Mouse (Mus musculus): Measurements from ENCODE around the gene Tmem82. TPM values are rescaled to one million over a fixed set of nuclear protein-coding genes. Genes with fewer than 3 reads are reported as not detected.

The Tmem82 gene
- total RNA-seq, 2 experiments from 2014 or later = 0.35 to 1.6 TPM

DNA sequence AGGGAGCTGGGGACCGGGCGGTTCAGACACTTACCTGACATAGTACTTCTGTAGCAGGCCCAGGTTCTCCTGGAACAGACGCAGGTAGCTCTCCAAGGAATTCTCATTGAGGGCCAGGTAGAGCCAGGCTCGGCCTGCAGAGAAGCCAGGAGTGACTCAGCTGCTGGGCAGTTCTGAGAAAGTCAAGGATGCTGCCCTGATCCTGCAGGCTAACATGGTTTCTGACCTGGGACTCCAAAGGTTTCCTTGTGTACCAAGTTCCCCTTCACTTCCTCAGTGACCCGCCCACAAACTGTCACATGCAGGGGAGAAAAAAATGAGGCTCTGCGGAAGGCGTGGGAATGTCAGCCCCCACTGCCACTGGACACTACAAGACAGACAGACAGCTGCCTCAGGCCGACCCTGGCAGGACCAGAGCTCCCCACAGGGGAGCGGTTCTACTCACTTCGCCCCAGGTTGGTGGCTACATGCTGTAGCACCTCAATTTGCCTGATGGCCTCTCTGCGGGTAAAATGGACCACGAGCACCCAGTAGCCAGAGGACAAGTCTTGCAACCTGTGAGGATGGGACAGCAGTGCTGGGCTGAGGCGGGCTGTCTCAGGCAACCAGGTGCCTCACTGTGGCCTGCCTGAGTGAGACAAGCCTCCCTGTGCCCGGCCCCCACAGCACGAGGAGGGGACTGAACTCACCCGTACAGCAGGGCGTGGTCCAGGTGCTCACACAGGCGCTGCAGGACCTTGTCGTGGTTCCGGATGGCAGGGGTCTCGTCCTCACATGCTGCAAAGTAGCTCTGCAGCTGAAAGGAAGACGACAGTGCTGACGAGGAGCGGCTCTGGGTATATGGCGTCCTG lies 23.8 kb upstream of the Tmem82 start:
- no peak for DNase-seq (ENCODE audit: low spot score in 2 of 2)

DNA sequence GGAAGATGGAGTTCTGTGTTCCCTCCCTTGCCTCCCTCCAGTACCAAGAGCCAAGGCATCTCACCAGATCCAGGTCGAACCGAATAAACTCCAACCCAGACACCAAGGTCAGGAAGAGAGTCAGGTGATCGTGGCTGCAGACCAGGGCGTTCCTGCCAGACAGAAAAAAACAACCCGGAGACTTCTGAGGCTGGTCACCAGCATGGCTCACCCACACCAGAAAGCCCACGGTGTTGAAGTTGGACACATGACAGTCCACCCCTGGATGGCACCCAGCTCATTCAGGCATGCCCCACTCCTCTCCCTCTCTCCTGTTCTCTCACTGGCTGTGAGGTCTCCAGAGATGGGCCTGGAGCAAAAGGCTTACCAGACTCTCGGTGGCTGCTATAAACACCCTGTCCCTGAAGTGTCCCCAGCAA lies 22.9 kb upstream of the Tmem82 start:
- no peak for DNase-seq (ENCODE audit: low spot score in 2 of 2)

DNA sequence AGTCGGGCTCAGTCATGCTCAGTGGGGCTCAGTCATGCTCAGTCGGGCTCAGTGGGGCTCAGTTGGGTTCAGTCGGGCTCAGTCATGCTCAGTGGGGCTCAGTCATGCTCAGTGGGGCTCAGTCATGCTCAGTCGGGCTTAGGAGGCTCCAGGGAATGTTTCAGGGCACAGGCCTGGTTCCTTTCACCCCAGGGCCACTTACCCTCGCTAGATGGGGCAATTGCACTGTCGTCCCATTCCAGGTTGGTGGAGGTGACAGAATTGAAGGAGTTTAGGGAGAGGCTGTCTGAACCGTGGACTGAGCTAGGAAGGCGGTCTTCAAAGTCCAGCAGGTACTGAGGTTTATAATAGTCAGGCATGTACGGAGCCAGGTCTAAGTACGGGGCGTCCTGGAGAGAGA lies 21.0 kb upstream of the Tmem82 start:
- no peak for DNase-seq (ENCODE audit: low spot score in 2 of 2)

DNA sequence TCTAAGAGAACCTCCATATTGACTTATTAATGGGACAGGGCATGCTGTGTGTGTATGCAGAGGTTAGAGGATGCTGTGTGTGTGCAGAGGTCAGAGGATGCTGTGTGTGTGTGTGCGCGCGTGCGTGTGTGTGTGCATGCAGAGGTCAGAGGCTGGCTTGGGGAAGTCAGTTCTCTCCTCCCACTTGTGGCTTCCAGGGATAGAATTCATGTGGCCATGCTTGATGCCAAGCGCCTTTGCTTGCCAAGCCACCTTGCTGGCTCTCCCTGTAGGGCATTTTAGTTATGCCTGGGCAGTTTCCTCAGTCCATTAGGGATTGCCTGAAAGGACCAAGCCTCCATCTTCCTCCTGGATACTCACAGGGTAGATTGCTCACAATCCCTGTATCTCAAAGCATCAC lies 18.3 kb upstream of the Tmem82 start:
- no peak for DNase-seq (ENCODE audit: low spot score in 2 of 2)

DNA sequence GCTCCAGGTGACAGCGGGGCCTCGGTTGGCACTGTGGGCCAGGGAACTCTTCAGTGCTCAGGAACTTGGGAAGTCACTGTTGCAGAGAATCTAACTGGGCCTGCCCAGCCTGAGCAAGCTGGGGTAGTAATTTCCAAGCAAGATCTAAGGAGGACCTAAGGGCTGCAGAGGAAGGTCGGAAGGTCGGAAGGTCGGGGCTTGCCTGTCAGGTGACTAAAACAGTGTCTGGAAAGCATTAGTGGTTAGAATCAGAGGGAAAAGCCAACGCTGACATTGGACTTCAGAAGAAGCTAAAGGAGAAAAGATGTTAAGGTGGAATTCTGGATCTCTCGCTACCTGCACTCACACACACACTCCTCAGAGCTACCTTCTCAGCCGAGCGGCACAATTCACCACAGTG lies 17.6 kb upstream of the Tmem82 start:
- no peak for DNase-seq (ENCODE audit: low spot score in 2 of 2)

DNA sequence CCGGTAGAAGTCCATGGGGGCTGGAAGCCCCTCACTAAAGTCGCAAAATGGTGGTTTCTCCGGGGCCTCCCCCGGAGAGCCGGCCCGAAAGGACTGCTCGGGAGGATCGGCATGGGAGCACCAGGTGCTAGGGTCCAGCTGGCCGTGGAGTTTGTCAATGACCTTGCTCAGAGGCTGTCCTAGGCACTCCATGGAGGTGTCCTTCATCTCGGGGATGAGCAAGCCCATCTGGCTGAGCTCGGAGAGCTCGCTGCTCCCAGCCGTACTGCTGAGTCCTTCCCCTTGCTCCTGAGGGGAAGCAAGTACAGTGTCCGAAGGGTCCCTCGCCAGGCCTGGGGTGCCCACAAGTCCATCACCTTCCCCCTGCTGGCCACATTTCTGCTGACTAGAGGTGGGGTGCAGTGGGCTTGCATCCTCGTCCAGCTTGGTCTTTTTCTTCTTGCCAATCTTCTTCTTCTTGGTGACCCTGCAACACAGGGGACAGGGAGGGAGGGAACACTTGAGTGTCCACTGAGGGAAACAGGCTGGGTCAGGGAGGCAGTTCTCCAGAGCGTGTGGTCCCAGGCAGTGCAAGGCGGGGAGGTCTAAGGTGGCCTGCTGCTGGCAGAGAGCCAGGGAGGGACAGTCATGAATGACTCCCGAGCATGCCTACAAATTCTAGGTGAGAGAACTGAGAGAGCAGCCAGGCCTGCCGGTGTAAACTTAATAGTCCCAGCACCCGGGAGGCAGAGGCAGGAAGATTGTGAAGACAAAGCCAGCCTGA lies 13.9 kb upstream of the Tmem82 start:
- DNase-seq (ENCODE audit: low spot score in 2 of 2) = no peak

DNA sequence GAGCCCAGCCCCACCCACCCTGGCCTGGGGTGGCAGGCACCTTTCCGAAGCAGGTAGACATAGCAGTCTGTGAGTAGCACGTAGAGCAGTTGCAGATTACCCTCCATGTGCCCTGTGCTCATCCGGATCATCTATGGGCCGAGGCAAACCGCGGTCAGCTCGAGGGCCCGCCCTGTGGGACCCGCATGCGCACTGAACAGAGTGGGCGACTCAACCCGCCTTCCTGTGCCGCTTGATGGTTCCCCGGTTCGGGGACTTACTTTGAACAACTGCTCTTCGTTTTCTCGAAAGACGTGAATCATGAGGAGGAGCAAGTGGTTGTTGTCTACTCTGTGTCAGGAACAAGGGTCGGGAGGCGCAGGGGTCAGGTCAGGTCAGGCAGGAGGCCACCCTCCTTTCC lies 12.8 kb upstream of the Tmem82 start:
- DNase-seq (ENCODE audit: low spot score in 2 of 2) = no peak

DNA sequence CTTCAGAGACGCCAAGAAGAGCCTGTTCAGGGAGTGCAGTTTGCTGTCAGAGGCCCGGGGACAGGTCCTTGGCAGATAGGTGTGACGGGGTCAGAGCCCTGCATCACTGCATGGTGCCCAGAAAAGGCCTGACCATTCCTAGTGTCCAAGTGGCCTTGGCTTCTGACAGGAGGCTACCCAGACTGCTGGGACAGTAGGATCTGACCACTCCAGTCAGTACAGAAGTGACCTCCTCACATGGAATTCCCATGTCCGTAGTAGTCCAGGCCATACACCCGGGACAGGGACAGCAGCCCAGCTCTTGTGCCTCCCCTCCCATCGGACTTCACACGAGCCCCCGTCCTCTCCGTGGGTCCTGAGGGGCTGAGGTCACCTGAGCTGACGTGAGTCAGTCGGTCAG lies 11.6 kb upstream of the Tmem82 start:
- no peak for DNase-seq (ENCODE audit: low spot score in 2 of 2)

DNA sequence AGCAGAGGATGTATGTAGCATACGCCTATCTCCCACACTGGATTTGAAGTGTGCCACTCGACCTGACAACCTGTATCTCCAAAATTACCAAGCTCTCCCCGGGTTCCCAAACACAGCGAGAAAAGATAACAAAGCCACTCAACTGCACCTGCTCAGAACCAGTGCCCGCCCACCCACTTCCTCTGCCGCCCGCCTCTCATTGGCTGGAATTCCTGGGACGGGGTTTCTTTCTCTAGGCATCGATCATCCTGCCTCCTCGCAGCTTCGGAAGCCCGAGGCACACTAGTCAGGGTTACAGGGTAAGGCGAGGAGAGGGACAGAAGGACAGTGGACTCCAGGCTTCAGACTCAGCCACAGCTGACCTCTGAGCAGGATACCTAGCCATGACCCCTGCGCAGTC lies 10.2 kb upstream of the Tmem82 start:
- no peak for DNase-seq (ENCODE audit: low spot score in 2 of 2)

DNA sequence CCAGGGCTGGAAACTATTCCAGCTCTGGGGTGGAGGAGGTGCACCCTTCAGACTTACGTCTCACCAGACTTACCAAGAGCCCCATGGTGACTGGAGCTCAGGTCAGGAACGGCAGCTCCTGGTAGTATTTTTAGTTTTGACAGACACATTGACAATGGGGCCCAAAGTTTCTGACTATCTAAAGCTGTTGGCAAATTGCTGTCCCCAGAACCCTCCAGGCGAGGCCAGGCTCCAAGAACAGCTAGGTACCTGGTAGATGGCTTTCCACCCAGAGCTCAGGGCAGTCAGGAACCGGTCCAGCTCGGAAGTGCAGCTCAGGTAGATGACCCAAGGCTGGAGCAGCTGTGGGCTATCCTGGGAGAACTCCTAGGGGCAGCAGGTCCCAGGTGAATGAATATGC lies 9.1 kb upstream of the Tmem82 start:
- DNase-seq (ENCODE audit: low spot score in 2 of 2) = no peak

DNA sequence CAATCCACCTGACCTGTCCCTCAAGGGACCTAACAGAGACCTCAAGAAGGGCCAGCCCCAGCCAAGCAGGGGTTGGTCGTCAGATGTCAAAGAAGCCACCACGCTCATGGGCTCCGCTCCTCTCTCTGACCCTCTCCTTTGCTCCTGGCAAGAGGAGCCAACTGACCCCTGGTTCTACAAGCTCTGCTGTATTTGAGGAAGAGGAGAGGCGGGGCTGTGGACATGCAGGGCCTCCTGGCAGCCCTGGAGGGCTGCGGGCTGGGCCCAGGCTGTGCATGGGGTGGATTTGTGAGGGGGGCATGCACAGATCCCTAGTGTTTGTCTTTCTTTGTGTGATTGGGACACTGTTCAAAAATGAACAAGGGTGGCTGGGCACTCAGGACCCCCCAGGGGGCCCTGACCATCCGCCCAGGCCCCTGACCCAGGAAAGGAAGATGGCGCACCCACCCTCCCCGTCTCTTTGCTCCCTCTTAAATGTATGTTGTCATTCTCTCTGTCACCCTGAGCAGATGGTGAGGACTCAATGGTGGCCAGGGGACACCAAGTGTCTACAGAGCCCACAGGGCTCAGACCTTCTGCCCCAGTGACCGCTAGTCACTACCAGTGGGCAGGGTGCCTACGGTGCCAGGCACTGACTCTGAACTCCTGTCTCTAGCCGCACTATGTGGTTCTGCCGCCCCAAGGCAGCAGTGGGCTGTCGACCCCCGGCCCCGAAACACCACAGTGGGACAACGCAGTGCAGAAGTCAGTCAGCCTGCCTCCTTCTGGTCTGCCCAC lies 7.5 kb upstream of the Tmem82 start:
- no peak for DNase-seq (ENCODE audit: low spot score in 2 of 2)

DNA sequence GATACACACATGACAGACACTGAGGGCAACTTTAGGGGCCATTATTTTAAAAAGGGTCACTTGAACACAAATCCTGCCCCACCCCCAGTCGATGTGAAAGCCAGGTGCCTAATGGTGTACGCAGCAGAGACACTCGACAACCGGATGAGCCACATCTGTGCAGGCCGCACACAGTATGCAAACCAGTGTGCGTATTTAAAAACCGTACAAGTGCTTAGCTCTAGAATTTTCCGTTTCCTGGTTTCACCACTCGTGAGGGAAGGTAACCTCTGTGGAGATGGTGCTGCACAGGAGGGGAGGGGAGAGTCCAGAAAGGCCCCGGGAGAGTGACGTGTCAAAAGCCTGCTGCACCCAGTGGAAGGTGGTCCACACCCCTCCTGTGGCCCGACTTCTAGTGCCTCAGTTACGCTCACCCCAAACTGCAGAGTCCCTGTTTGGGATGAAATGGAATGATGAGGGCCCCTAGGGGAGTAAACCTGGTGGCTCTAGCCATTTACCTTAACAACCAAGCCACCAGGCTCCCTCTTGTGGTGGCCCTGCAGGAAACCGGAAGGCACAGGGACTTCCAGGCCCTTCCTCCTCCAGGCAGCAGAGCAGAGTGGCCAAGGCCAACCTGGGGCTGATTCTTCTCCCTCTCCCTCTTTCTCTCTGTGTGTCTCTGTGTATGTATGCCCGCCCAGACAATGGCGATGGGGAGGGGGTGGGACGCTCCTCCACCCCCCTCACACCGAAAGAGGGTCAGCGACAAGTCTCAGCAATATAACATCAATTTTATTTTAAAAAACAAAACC lies 6.7 kb upstream of the Tmem82 start:
- no peak for DNase-seq (ENCODE audit: low spot score in 2 of 2)

DNA sequence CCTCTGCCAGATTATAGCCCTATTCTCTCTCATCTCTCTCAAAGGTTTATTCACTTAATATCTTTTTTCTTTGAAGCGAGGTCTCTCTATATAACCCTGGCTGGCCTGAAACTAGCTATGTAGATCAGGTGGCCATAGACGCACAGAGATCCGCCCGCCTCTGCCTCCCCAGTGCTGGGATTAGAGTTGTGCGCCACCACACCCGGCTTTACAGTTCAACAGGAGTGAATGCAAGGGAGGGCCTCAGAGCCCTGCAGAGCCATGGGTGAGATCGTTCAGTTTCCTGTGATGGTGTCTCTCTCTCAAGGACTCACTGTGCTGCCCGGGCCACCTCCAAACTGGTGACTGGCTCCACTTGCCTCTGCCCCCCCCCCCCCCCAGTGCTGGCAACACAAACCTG lies 5.7 kb upstream of the Tmem82 start:
- DNase-seq (ENCODE audit: low spot score in 2 of 2) = no peak

DNA sequence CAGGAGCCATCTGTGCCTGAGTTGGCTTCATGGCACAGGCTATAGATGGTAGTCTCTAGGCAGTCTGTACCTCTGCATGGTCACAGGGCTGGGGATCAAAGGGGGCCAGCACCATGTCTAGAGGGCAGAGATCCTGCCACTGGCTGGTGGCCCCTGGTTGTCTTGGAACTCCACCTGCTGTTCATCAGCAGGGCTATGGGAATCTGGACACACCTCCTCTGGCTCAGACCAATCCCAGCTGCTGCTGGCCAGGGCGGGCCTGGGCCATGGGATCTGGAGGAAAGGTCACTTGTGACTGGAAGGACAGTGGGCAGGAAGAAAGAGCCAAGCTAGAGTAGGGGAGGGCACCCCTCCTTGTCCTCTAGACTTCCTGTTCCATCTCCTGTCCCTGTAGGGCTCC lies 5.2 kb upstream of the Tmem82 start, which contains the start of gene Slc25a34:
TSS of gene Slc25a34 (minus strand) at position 156 of the 400 bp plus-strand sequence.
- peak in 1 of 2 experiments; percentile 28 for DNase-seq (ENCODE audit: low spot score in 2 of 2)

DNA sequence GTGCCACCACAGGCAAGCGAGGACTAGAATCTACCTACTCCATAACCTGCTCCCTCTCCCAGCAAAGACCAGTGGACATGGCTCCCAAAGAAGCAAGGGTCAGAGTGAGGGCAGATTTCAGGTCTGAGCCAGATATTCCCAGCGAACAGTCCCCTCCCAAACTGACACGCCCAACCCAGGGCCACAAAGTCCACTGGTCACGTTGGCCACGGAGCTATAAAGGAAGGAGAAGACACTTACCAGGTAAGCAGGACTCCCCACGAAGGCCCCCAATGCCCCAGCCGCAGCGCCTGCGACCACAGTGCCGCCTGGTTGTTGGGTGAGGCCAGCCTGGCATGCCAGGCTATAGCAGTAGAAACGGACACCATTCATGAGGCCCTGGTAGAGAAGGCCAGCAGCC lies 4.6 kb upstream of the Tmem82 start:
- DNase-seq (ENCODE audit: low spot score in 2 of 2) = no peak

DNA sequence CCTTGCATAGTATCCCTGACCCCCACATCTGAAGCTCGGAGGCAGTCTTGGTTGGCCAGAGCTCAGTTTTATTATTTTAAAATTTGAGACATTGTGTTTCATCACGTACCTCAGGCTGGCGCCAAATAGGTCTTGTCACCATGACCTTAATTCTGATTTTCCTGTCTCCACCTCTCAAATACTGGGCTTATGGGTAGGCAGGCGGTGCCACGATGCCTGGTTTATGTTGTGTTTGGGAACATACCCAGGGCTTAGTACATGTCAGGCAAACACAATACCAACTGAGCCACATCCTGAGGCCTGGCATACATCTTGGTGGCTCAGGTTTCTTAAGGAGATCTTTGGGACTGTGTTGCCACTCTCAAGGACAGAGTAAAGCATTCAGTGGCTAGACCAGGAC lies 4.1 kb upstream of the Tmem82 start:
- no peak for DNase-seq (ENCODE audit: low spot score in 2 of 2)

DNA sequence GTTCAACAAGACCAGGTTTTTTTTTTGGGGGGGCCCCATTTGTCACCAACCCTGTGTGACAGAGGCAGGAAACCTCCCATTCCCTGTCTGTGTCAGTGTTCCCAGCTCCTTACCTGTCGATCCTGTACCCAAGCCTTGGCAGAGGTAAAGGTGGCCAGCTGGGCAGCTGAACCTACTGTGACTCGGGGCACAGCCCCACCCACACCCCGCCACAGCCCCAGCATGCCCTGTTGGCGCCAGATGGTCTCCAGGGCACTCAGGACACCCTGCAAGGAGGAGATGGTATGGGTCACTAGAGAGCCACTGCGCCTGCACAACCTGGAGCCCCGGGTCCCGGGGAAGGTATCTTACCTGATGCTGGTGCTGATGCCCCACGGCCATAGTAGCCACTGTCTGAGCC lies 3.7 kb upstream of the Tmem82 start:
- no peak for DNase-seq (ENCODE audit: low spot score in 2 of 2)

DNA sequence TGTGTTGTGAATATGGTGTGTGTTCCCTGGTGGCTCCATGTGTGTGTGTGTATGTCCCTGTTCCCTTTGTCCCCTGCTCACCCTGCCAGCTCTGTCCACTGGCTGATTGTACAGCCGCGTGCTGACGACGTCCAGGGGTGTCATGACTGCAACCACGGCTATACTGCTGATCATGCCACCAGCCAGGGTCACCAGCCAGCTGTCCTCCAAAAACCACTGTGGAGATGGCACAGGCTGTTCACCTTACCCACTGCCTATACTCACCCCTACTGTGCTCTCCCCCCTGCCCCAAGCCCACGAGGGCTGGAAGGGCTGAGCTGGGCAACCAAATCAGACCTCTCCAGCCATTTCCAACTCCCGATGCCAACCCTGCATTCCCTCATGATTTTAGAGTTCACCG lies 2.9 kb upstream of the Tmem82 start:
- no peak for DNase-seq (ENCODE audit: low spot score in 2 of 2)

DNA sequence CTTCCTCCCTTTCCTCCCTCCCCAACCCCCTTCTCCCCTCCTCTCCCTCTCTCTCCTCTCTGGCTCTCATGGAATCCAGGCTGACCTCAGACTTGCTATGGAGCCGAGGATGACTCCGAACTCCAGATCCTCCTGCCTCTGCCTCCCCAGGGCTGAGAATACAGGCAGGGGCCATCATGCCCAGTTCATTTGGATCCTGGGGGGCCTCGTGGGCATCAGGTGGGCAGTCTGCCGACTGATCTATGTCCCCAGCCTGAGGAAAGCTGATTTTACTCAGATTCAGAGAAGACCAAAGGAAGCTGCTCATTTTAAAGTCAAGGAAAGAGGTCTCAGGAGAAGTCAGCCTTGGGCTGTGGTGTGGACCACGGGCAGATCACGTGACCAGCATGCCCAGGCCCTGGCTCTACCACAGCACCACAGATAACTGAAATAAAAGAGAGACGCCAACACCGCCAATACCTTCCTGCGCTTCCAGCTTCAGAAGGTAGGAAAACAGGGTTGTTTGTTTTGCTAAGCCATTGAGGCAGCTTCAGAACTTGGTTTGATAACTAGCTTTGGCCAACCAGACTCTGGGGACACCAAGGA lies 958 bp upstream of the Tmem82 start:
- DNase-seq (ENCODE audit: low spot score in 2 of 2) = no peak

DNA sequence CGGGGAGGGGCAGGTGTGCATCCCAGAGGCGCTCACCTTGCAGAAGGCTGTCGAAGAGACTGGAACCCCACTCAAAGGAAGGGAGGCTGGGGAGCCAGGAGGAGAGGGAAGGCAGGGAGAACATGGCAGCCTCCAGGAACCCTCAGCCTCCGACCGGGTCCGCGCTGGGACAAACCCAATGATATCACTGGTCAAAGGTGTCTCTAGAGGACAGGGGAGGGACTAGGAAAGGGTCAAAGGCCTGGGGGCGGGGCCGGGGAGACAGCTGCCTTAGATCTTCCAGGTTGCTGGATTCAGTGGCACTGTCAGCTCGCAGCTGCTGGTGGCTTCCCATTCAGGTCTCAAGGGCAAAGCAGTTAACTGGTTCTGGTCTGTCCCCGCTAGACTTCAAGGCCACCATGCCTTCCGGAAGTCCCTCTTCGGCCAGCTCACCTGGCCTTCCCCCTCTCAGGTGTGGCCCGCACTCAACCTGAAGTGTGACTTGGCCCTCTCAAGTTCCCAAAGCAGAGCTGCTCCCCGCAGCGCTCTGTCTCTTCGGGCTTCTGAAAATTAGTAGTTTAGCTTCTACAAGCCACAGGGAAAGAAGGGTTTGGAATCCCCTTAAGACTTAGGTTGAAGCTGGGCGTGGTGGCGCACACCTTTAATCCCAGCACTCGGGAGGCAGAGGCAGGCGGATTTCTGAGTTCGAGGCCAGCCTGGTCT lies 419 bp downstream of the Tmem82 start:
- DNase-seq (ENCODE audit: low spot score in 2 of 2) = no peak

Measured in layer of hippocampus, postnatal 14 days (tissue).